Mouse (Mus musculus): ENCODE measurements around the gene Zfp229.
"Not testable (repeated sequence)": the region's sequence is repeated elsewhere in the genome, so short reads cannot be mapped to it uniquely, and the experiment has no call there.

- not testable (repeated sequence) for TF ChIP-seq UBTF (IDR thresholded peaks at IDR 0.05; ENCODE audit: borderline replicate concordance, insufficient read depth, low read depth, low read length); CTCF (IDR thresholded peaks at IDR 0.05 in 2 of 3, conservative IDR thresholded peaks at IDR 0.05 in 1 of 3; ENCODE audit: control insufficient read depth in 1 of 3, insufficient read depth in 1 of 3, low read depth in 2 of 3, low read length in 3 of 3, poor library complexity in 1 of 3, severe bottlenecking in 1 of 3); USF1 (IDR thresholded peaks at IDR 0.05; ENCODE audit: low read depth, low read length); MEF2A (IDR thresholded peaks at IDR 0.05; ENCODE audit: extremely low read depth, insufficient replicate concordance, low read depth, low read length, poor library complexity, severe bottlenecking); RAD21 (IDR thresholded peaks at IDR 0.05; ENCODE audit: low read depth, low read length)
Measured at GRCm38 (mm10) chr17:21801373-21801772, 70.8 kb downstream of the Zfp229 start.

Data from MEL (cell line).